ENCODE assay signal across 8 mouse cellular contexts in the genomic region with DNA sequence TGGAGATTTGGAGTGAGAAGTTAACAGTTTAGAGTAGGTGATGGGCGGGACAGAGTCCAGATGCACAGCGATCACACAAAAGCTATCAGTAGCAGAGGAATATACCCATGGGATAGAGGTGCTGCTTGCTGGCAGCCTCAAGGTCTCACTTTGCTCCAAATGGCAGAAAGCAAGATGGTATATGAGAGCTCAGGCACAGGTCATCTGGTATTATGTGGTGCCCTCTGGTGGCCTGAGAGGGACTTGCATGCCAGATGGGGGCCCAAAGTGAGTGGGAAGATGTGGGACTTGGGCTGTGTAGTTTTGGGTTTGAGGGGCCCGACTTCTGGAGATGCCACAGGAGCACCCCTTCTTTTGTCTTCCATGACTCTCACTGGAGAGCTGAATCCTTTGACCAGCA.
A peak's percentile ranks its signal among the peaks of the same experiment; 100 is the strongest.
DNase-seq lines count a peak whose midpoint lies in the region; ATAC-seq lines count a peak whose summit lies in the region.

No protein-coding gene starts in this region.

- peaks cover 27% of the 10 kb centered on the region for H3K27me3 ChIP-seq in kidney, embryonic 15.5 days
- H3K27me3 ChIP-seq in embryonic facial prominence, embryonic 12.5 days: no peaks in the 10 kb centered on the region
- H3K27me3 ChIP-seq in midbrain, embryonic 12.5 days: no peaks in the 10 kb centered on the region
- no peaks in the 10 kb centered on the region for H3K27me3 ChIP-seq in stomach, embryonic 16.5 days (ENCODE audit: control insufficient read depth, insufficient read depth, low read length)

- peak; percentile 9 for DNase-seq in kidney, adult 11 months
- DNase-seq in adrenal gland, postnatal 4 days (ENCODE audit: low spot score in 2 of 2): peak; percentile 49 to 61
- peak; percentile 63 to 73 for DNase-seq in heart, postnatal 36 days
- DNase-seq in layer of hippocampus, postnatal 25 days (ENCODE audit: extremely low spot score in 1 of 2, low spot score in 1 of 2): peak; percentile 59 to 72

- no peaks in the 10 kb centered on the region for H3K4me1 ChIP-seq in kidney, embryonic 15.5 days
- H3K4me1 ChIP-seq in embryonic facial prominence, embryonic 12.5 days: no peaks in the 10 kb centered on the region
- no peaks in the 10 kb centered on the region for H3K4me1 ChIP-seq in midbrain, embryonic 12.5 days
- H3K4me1 ChIP-seq in stomach, embryonic 16.5 days (ENCODE audit: control insufficient read depth, insufficient read depth, low read length): no peaks in the 10 kb centered on the region

- no peaks in the 10 kb centered on the region for H3K9me3 ChIP-seq in kidney, embryonic 15.5 days (replicated peaks)
- no peaks in the 10 kb centered on the region for H3K9me3 ChIP-seq in embryonic facial prominence, embryonic 12.5 days
- no peaks in the 10 kb centered on the region for H3K9me3 ChIP-seq in midbrain, embryonic 12.5 days
- no peaks in the 10 kb centered on the region for H3K9me3 ChIP-seq in stomach, embryonic 16.5 days (replicated peaks; ENCODE audit: control insufficient read depth, low read length)

- WGBS in kidney, embryonic 15.5 days: 62% methylated on average over 3 of the region's 3 CpGs
- WGBS in embryonic facial prominence, embryonic 12.5 days: 57% methylated on average over 3 of the region's 3 CpGs
- 63% methylated on average over 3 of the region's 3 CpGs for WGBS in midbrain, embryonic 12.5 days
- WGBS in stomach, embryonic 16.5 days: 62% methylated on average over 3 of the region's 3 CpGs

- H3K9ac ChIP-seq in kidney, embryonic 15.5 days: no peak overlapping the region
- H3K9ac ChIP-seq in embryonic facial prominence, embryonic 12.5 days: no peak overlapping the region
- H3K9ac ChIP-seq in midbrain, embryonic 12.5 days (replicated peaks): no peak overlapping the region
- H3K9ac ChIP-seq in stomach, embryonic 16.5 days (ENCODE audit: low read length): no peak overlapping the region

- no peak overlapping the region for H3K4me3 ChIP-seq in kidney, embryonic 15.5 days (replicated peaks)
- no peak overlapping the region for H3K4me3 ChIP-seq in embryonic facial prominence, embryonic 12.5 days
- H3K4me3 ChIP-seq in midbrain, embryonic 12.5 days: no peak overlapping the region
- no peak overlapping the region for H3K4me3 ChIP-seq in stomach, embryonic 16.5 days (replicated peaks; ENCODE audit: low read length)

- intact Hi-C loops in heart, postnatal 36 days (cut with DNase I): loop anchor here (1.0 kb wide), 1 partner anchor 200 kb away; no protein-coding TSS in a partner anchor

- no peak overlapping the region for H3K4me2 ChIP-seq in kidney, embryonic 15.5 days
- H3K4me2 ChIP-seq in embryonic facial prominence, embryonic 12.5 days (replicated peaks): no peak overlapping the region
- H3K4me2 ChIP-seq in midbrain, embryonic 12.5 days (replicated peaks): no peak overlapping the region
- no peak overlapping the region for H3K4me2 ChIP-seq in stomach, embryonic 16.5 days (ENCODE audit: low read depth, low read length)

- H3K36me3 ChIP-seq in kidney, embryonic 15.5 days: no peaks in the 10 kb centered on the region
- H3K36me3 ChIP-seq in embryonic facial prominence, embryonic 12.5 days: no peaks in the 10 kb centered on the region
- H3K36me3 ChIP-seq in midbrain, embryonic 12.5 days: peaks cover 12% of the 10 kb centered on the region; the same call in 1 of the 2 replicates
- no peaks in the 10 kb centered on the region for H3K36me3 ChIP-seq in stomach, embryonic 16.5 days (ENCODE audit: control insufficient read depth, insufficient read depth, low read length)

- H3K27ac ChIP-seq in kidney, embryonic 15.5 days: no peak overlapping the region
- no peak overlapping the region for H3K27ac ChIP-seq in embryonic facial prominence, embryonic 12.5 days
- no peak overlapping the region for H3K27ac ChIP-seq in midbrain, embryonic 12.5 days (replicated peaks)
- H3K27ac ChIP-seq in stomach, embryonic 16.5 days (ENCODE audit: low read length): no peak overlapping the region

- ATAC-seq in kidney, embryonic 15.5 days (replicated peaks; ENCODE audit: low FRiP score): no peak
- peak; percentile 60; the same call in 1 of the 2 replicates for ATAC-seq in embryonic facial prominence, embryonic 12.5 days (ENCODE audit: insufficient number of reproducible peaks, insufficient read depth, low FRiP score, low TSS enrichment)
- peak; percentile 65; the same call in 1 of the 2 replicates for ATAC-seq in midbrain, embryonic 12.5 days (ENCODE audit: low FRiP score, low read depth)
- 0 out of 2 replicates have a peak, but pooled peaks have one; percentile 25 for ATAC-seq in stomach, embryonic 16.5 days (ENCODE audit: insufficient read depth, low FRiP score)

Comparison
In these comparisons a context has a peak if more than half of its experiments do, and no peak if none do; other contexts are left out.
1. DNase-seq: peak in every context shown above with its lines; median percentile 68 in heart, postnatal 36 days; 66 in layer of hippocampus, postnatal 25 days; 55 in adrenal gland, postnatal 4 days; 9 in kidney, adult 11 months.